Mouse (Mus musculus) liver, adult 2 months (tissue): ENCODE measurements around the gene Ikzf2.

ENCODE experiments used
- CTCF ChIP-seq: fragments of 200-500 bp; IDR thresholded peaks from 2 replicates; pipeline ENCODE4 v1.5.1; 2011; ENCODE audit warnings: low read depth, low read length, control low read depth
- POLR2A ChIP-seq: fragments of 200-500 bp; IDR thresholded peaks from 2 replicates; pipeline ENCODE4 v1.6.1; 2011; ENCODE audit warnings: low read length, control low read depth; ENCODE audit not compliant: insufficient read depth; ENCODE audit errors: extremely low read depth

GRCm38 (mm10) chr1:69685049-69685889, 1.8 kb downstream of the Ikzf2 start:
- TF ChIP-seq CTCF: no peak
- TF ChIP-seq POLR2A: no peak
